Mouse (Mus musculus): ENCODE measurements around the gene Rtl5.

Gene Rtl5

DNA sequence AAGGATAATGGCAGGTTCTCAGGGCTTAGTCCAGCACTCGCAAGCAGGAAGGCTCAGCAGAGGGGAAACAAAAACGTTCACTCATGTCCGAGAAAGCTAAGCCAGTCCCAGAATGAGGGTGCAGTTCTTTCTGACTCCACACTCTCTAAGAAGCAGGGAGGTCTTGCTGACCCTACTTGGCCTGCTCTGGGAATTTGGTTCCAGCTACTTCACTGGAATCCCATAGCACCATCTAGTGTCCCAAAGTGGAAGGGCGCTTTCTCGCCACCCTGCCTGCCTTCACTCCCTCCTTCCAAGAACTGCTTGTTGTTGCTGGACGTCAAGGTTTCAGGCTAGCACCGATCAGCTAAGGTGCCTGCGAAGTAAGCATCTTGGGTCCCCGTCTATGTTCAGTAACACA is 5.0 kb downstream of the Rtl5 start:
- peak; percentile 79 for DNase-seq (ENCODE audit: low read depth, low spot score)

DNA sequence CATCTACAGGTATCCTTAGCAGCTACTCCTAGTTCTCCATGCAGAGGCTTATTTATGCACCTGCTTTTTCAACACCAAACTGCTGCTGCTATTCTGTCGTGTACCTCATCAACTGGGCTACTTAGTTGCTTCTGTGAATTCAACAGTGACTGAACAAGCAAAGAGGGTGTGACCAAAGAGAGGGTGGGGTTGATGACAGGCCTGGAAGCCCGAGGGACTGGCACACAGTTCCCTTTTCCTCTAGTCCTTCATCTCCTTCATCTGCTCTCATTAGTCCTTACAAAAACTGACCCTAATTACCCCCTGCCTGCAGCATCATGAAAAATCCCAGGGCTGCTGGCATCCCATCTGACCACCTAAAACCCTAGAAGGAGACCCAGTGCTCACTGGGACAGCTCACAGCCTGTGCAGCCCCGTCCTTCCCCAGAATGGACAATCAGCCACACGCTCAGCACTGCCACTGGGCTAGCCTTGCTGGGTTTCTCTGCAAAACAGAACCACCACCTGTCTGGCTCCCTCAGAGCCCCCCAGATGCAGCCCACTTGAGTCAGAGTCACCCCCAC is 5.8 kb downstream of the Rtl5 start:
- no peak for DNase-seq (ENCODE audit: low read depth, low spot score)

DNA sequence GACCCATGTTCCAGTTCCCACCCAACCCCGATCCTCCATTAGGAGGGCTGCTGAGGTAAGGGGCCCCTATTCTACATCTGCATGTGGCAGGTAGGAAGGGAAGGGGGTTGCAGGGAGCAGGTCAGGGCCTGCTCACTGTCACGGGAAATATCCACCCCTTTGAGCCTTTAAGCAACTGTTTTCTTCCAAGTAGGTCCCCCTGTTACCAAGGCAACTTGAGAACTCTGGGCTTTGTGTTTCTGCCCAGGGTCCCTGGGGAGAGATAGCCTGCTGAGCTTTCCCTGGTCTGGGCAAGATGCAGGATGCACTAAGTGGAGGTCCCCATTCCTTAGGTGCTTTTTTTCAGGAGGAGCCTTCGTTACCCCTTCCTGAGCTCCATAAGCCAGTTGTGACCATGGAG is 7.0 kb downstream of the Rtl5 start:
- DNase-seq (ENCODE audit: low read depth, low spot score) = no peak

DNA sequence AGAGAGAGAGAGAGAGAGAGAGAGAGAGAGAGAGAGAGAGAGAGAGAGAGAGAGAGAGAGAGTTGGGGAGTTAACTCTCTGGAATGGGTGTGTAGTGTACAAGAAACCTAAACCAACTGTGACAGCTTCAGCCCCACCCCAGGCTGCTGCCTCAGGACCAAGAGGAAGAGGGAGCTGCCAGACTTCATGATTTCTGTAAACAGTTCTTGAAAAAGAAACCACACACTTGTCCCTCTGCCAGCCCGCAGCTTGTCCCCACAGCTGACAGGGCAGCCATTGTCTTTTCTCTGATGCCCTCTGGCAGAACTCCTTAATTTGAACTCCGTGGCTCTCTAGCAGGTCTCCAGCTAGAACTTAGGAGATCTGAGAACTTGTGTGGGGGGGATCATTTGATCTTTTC is 10.2 kb downstream of the Rtl5 start:
- no peak for DNase-seq (ENCODE audit: low read depth, low spot score)

DNA sequence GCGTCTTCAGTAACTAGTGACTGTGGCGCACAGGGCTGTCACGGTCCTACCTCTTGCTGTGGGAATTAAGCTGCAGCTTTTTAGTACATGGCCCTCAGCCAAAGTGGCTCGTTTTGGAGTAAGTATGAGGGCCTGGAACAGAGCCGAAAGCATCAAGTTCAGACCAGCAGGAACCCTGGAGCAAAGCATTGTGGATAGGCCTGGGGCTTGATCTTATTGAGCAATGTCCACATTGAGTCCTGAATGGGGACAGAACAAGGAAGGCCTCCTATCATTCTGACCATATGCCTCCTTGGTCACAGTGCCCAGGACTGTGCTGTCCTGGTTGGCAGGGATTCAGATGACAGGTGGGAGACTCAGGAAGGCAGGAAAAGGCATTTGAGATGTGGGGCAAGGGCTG is 10.9 kb downstream of the Rtl5 start:
- no peak for DNase-seq (ENCODE audit: low read depth, low spot score)

DNA sequence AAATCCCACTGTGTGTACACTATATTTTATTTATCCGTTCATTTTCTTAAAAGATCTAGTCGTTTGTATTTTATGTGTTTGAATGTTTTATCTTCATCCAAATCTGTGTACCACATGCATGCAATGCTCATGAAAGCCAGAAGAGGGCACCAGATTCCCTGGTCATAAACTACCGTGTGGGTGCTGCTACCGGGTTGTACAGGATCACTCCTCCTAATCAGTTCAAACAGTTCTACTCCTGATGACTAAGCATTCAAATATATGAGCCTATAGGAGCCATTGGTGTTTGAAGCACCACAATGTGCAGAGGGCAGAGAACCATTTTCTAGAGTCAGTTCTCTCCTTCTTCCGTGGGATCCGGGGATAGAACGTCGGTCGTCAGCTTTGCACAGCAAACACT is 11.7 kb downstream of the Rtl5 start:
- DNase-seq (ENCODE audit: low read depth, low spot score) = no peak

DNA sequence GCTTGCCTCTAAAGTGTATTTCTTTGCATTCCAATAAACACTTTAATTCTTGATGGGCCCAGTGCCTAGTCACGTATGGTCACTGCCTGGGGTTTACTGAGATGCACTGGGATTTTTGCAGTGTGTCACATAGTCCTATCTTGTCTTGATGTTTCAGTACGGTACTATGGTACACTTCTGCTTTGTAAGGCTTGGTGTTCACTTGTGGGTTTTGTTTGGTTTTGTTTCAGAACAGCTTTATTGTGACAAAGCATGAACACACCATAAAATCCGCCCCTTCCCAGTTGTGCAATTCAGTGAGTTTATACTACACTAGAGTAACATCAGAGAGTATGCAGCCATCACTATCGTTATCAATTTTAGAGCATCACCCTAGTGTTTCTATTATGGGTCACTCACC is 17.1 kb downstream of the Rtl5 start:
- no peak for DNase-seq (ENCODE audit: low read depth, low spot score)

DNA sequence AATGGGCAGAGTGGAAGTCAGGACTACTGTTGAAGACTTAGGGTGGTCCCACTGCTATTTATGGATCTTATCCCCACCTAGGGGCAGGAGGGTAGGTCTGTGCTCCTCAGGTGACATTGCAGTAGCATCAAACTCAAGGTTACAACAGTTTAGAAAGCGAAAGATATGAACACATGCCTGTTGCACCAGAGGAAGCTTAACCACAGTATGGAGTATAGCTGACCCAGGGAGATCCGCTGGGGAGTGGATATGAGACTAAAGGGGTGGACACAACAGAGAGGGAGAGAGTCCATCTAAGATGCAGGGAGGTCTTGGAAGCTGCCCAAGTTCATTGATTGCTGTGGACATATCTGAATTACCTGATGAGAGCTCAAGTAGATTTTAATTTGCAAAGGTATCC is 17.7 kb downstream of the Rtl5 start:
- no peak for DNase-seq (ENCODE audit: low read depth, low spot score)

DNA sequence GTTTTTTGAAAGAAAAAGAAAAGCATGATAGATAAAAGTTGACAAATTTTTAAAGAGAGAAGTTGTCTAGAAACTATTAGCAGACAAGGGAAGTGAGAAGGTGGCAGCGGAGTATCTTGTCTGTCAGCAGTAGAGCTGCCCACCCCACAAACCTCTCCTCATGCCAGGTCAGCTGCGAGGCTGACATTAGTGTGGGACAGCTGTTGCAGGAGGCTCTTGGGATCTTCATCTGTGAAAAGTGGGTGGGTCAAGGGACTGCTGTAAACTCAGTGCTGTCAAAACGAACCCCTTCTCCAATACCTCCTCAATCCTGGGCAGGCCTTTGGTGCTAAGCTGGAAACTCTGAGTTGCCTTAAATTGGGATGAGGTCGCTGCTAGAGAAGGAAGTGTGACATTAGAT is 19.9 kb downstream of the Rtl5 start:
- no peak for DNase-seq (ENCODE audit: low read depth, low spot score)

DNA sequence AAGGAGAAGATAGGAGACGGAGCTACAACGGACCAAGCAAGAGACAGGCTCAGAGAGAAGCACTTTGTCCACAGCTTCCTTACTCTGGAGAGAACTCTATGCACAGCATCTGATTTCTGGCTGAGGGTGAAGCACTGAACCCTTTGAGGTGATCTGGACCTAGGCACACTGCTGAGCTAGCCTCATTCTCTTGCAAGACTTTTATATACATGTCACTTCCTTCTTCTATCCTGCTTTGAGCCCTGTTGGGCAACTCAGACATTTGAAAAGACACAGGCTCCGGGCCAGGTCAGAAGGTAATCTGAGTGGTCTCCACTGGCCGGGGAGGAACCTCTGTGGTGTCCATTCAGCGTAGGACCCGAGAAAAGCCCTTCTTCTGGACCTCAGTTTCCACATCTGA is 20.6 kb downstream of the Rtl5 start:
- DNase-seq (ENCODE audit: low read depth, low spot score) = no peak

DNA sequence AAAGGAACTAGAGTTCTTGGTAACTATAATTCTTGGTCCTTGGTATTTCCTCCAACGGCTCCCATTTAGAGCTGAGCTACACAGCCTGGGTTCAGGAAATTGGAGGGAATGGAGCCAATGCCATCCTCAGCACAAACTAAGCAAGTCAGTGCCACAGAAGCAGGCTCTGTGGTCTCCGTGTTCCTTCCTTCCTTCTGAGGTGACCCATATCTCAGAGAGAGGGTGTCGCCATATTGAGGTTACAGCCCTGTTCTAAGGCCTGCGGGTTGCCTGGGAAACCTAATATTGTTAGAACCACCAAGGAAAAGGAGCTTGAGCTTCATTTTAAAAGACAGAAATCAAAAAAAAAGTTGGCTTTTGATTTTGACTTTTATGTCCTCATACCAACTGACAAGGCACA is 28.7 kb downstream of the Rtl5 start:
- DNase-seq (ENCODE audit: low read depth, low spot score) = no peak

DNA sequence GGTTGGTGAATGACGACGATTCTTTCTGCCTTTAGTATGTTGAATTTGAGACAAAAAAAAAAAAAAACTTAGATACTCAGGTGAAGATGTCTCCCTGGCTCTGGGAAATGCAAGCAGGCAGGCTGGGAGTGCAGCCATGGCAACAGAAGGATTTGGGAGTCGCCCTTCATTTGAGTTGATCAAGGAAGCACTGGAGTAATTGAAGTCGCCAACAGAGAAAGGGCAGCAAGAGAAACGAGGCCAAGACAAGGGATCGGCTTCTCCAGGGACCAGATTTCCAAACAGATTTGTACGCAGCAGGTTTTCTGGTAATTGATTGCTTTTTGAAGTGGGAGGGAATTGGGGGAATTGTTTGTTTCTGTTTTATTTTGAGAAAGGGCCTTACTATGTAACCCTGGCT is 29.5 kb downstream of the Rtl5 start:
- DNase-seq (ENCODE audit: low read depth, low spot score) = no peak

DNA sequence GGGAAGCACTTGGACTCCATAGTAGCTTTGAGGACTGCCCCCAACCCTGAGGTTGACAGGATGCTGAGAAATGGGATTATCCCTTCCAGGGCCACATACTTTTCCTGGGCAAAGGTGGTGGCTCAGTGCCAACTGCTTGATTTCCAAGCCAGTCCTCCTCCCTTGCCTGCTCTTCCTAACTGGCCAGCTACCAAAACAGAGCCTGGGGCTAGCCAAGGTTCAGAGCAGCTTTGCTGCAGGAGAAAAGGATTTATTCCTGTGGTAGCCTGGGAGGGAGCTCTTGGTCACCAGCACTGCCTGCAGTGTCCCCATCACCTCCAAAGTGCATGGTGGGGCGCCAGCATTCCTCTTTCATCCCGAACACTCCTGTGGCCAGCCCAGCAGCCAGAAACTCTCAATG is 33.6 kb downstream of the Rtl5 start:
- no peak for DNase-seq (ENCODE audit: low read depth, low spot score)

DNA sequence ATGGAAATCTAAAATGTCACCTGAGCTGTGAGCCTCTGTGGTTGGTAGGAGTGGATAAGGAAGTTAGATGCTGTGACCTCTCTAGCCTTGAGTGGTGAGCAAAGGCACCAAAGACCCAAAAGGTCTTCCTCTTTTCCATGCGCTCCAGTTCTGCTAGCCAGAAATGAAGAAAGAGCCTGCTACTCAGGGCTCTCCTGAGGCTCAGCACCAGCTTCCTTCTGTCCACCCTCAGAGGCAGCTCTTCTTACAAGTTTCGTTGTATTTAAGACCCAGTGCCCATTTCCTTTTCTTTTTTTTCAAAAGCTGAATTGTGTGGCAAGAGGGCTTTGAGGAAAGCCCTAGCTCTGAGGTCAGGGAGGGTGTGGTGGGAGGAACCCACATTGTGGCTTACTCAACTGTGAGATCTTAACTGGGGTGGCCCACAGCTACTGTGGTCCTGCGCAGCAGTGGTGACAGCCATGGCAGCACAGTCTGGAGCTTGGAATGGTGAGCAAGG is 34.2 kb downstream of the Rtl5 start:
- DNase-seq (ENCODE audit: low read depth, low spot score) = no peak

DNA sequence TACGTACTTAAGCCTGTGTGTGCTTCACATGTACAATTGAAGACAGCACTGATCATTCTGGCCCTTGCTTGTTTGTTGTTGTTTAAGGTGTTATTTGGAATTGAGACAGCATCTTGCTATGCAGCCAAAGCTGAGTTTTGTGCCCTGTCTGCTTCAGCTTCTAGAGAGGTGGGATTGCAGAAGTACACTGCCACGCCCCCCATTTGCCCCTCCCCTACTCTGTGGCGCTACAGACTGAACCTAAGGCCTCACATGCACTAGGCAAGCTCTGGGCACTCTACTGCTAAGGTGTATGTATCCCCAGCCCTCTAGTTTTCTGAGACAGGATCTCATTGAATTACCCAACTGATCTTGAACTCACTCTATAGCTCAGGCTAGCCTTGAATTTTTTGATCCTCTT is 35.4 kb downstream of the Rtl5 start:
- DNase-seq (ENCODE audit: low read depth, low spot score) = no peak

DNA sequence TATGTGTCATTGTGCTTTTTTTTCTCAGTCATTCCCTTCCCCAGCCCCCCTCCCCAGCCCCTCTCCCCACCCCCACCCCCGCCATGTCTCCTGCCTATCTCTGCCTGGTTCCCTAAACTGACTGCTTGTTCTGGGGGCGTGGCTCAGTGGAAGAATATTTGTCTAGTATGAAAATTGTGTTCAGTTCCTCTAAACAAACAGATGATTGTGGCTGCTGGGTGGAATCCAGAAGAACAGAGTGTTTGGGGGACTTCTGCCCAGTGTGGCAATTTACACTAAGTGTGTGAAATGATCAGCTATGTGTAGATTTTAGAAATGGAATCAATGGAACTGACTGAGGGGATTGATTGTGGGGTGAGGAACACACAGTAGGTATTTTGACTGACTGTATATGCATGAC is 37.5 kb downstream of the Rtl5 start:
- DNase-seq (ENCODE audit: low read depth, low spot score) = no peak

DNA sequence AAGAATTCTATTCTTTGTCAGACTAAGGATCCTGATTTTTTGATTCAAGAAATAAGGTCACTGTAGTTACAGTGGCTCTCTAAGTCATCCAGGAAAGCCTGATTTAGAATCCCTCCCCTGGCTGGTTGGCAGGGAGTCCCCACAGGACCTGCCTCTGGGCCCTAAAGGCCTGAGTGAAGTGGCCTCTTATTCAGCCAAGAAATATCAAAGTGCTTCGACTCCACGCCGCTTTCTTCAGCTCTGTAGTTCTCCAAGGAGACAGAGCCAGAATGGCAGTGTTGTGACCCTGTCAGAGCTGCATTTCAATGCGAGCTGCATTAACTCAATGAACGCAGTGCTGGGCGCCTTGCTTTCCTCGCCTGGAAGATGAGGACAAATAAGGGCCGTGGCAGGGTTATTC is 38.7 kb downstream of the Rtl5 start:
- DNase-seq (ENCODE audit: low read depth, low spot score) = no peak

DNA sequence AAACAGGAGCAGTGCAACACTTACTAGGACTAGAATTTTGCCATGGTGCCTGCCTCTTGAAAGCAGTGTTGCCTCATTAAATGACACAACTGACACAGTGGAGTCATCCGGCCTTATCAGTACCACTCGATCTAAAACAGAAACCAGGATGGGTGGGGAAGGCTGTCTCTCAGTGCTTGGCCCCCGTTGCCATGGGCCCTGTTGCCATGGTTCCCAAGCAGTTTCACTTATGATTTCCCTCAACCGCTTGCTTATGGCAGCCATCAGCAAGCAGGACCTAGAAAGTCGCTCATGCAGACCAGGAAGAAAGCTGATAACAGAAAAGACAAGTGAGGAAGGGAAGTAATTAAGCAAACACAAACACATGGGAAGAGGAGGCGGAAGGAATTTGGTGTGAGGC is 39.3 kb downstream of the Rtl5 start:
- DNase-seq (ENCODE audit: low read depth, low spot score) = no peak

DNA sequence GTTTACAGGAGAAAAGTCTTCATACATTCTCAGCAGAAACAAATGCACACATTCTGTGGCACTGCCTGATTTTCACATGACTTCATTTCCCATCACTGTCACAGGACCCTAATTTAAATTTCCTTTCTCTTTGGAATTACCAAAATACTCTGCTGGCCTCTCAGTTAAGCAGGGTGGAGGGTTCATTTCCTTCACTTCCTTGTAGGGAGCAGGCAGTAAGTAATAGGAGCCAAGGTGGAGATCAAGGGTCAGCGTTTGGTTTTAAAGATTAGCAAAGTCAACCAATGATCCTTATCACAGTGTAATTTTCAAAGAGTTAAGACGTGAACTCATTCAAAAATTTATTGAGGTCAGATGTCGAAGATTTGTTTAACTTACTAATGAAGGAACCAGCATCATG is 46.1 kb downstream of the Rtl5 start:
- DNase-seq (ENCODE audit: low read depth, low spot score) = no peak

DNA sequence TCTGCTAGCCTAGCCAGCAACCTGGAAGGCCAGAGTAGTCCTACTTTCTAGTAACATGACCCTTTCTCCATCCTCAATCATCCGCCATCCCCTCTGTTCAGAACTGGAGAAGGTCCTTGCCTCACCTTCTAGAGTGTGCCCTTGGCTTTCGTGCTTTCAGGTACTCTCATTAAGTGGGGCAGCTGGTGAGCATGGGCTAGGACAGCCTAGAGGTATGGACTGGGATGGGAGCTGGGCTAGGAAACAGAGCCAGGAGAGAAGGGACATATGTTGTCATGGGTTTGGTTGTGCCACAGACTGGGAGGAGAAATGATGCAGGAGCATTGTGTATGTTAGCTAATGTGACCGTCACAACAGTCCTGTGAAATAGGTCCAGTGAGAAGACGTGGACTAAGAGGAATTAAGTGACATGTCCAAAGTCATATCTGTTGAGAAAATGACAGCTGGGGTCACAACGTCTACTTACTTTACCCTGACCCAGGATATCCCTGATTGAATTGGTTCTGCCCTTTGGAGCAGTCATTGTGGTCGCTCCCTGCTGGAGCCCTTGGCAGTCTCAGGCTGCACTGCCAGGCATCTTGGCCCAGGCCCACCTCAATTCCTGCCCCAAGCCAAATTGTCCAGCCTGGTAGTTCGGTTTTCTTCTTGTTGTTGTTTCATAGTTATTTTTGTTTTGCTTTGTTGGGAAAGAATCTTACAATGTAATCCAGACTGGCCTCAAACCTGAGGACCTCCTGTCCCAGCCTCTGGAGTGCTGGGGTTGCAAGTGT is 51.4 kb downstream of the Rtl5 start:
- DNase-seq (ENCODE audit: low read depth, low spot score) = no peak

DNA sequence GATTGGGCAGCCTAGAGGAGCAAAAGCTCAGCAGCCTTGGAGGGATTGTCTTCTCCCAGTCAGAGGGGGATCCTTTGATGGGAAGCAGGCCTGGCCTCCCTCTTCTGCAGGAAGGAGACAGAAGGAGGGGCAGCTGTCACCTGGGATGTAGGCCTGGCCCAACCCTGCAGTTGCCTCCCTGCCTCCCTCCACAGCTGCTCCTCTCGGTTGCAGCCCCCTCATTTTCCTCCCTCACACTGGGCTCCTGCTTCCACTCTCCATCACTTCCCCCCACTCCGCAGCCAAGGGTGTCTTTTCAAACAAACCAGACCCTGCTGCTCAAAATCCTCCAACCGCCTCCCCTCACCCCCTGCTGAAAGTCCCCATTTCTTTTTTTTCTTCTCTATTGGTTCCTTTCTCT is 52.2 kb downstream of the Rtl5 start:
- no peak for DNase-seq (ENCODE audit: low read depth, low spot score)

DNA sequence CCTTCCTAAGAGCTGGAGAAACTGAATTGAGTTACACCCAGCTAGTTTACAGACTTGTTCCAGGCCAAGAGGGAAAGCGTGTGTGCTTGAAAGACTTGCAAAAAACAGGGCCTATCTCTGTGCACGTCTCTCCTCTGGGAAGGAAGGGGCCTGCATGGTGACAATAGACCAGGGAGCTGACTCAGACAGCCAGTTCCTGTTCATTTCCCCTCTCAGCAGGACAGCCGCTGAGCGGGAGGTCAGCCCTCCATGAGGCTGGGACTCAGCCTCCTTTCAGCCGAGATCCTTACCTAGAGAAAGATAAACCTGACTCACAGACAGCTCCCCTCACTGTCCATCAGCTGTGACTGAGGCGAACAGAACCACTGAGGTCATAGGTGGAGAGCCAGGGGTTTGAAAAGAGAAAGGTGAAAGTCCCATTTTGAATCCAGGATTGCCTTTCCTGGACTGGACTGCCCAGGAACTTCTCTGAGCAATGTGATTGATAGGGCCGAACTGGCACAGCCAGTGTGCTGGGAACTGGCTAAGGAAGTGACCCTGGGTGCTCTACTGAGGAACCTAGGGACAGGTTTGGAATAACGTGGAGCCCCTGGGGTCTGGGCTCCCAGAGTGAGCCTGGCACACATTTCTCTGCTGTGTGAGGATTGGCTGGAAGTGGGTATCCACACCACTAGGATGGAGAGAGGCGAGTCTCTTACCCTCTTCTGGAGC is 53.7 kb downstream of the Rtl5 start:
- no peak for DNase-seq (ENCODE audit: low read depth, low spot score)

All from forelimb bud, embryonic 11.5 days (tissue).